In genomic region chr6:98590989-98591388, GRCm38 (mm10) we compare ENCODE assay signal across 26 mouse cellular contexts.
"Had no signal": no experiment of that assay in that cellular context is flagged by ENCODE, and none has a peak within 500 bp of the region (broad histone marks: within the 10 kb centered on the region; RNA-seq: fewer than 3 reads in every experiment).

No protein-coding gene starts in this region.

- H3K4me1 ChIP-seq: heart, embryonic 10.5 days; heart, embryonic 12.5 days; hindbrain, embryonic 10.5 days; hindbrain, embryonic 12.5 days; intestine, embryonic 15.5 days; limb, embryonic 13.5 days; limb, embryonic 15.5 days had no signal

- H3K9ac ChIP-seq: heart, embryonic 12.5 days; hindbrain, embryonic 12.5 days; intestine, embryonic 15.5 days; limb, embryonic 13.5 days; limb, embryonic 15.5 days; liver, embryonic 14.5 days had no signal

- DNase-seq: gastrocnemius, adult 2 months; gastrocnemius, postnatal 10 days; gastrocnemius, postnatal 25 days; heart, adult 18-20 months; heart, postnatal 10 days; heart, postnatal 4 days; kidney, adult 18-20 months; kidney, adult 8-10 months; kidney, postnatal 10 days; kidney, postnatal 25 days; kidney, postnatal 4 days; left cerebral cortex, postnatal 4 days; lung, adult 18-20 months had no signal

- ATAC-seq: hindbrain, embryonic 16.5 days; inflammation-experienced regulatory T-cells, adult 6 months; intestine, embryonic 15.5 days; intestine, postnatal 0 days had no signal

- H3K4me2 ChIP-seq: heart, embryonic 12.5 days; hindbrain, embryonic 12.5 days; intestine, embryonic 15.5 days; limb, embryonic 13.5 days; limb, embryonic 15.5 days had no signal

- H3K36me3 ChIP-seq: heart, embryonic 10.5 days; heart, embryonic 12.5 days; hindbrain, embryonic 10.5 days; hindbrain, embryonic 12.5 days; intestine, embryonic 15.5 days; limb, embryonic 13.5 days; limb, embryonic 15.5 days had no signal

- H3K9me3 ChIP-seq: heart, embryonic 10.5 days; heart, embryonic 12.5 days; hindbrain, embryonic 10.5 days; hindbrain, embryonic 12.5 days; intestine, embryonic 15.5 days; limb, embryonic 13.5 days; limb, embryonic 15.5 days had no signal

- H3K27ac ChIP-seq: gastrocnemius, adult 2 months; heart, embryonic 10.5 days; hindbrain, embryonic 10.5 days; hindbrain, embryonic 12.5 days; intestine, embryonic 15.5 days; layer of hippocampus, adult 2 months; left cerebral cortex, adult 2 months; limb, embryonic 13.5 days; limb, embryonic 15.5 days; liver, embryonic 14.5 days had no signal

- H3K4me3 ChIP-seq: gastrocnemius, adult 2 months; heart, embryonic 10.5 days; heart, embryonic 12.5 days; hindbrain, embryonic 10.5 days; hindbrain, embryonic 12.5 days; intestine, embryonic 15.5 days; layer of hippocampus, adult 2 months; left cerebral cortex, adult 2 months; limb, embryonic 13.5 days; limb, embryonic 15.5 days had no signal

- H3K27me3 ChIP-seq: heart, embryonic 12.5 days; hindbrain, embryonic 12.5 days; intestine, embryonic 15.5 days; limb, embryonic 13.5 days; limb, embryonic 15.5 days had no signal
